Mouse (Mus musculus) liver, embryonic 14.5 days (tissue): ENCODE measurements around the gene Slc22a14.

Experiments used
- CTCF ChIP-seq: IDR thresholded peaks from 2 replicates; pipeline ENCODE4 v1.5.1; 2016; ENCODE audit warnings: antibody characterized with exemption, low read depth, control low read depth
- EP300 ChIP-seq: IDR thresholded peaks from 2 replicates; pipeline ENCODE4 v1.6.1; 2016; ENCODE audit warnings: antibody characterized with exemption, low read depth

DNA sequence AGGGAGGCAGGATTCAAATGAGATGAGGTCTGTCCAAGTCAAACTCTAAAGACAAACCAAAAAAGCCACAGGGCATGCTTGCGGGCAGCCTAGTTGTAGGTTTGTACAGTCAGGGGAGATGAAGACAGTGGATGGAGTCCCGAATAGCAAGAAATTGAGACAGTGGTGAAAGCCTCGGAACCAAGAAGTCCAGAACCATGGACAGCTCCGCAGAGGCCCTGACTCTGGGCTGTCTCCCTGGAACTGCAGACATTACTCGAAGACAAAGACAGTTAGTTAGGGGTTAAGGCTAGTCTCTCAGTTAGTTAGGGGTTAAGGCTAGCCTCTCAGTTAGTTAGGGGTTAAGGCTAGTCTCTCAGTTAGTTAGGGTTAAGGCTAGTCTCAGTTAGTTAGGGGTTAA, 23.6 kb upstream of the Slc22a14 start:
- TF ChIP-seq CTCF = no peak
- TF ChIP-seq EP300 = no peak
